Mouse (Mus musculus) testis, adult 2 months (tissue): ENCODE data around the gene Gm42420. TPM values are rescaled to one million over a fixed set of nuclear protein-coding genes. Genes with fewer than 3 reads are reported as not detected.

Experiments used
- H3K27ac ChIP-seq: fragments of 200-500 bp; 2 replicates; pipeline ENCODE4 v1.5.1; 2012; ENCODE audit warnings: low read depth, low read length; ENCODE audit not compliant: control insufficient read depth, insufficient read depth
- H3K27me3 ChIP-seq: fragments of 200-500 bp; 2 replicates; pipeline ENCODE4 v1.6.1; 2012; ENCODE audit warnings: mild to moderate bottlenecking, low read length, moderate library complexity; ENCODE audit not compliant: control insufficient read depth, insufficient read depth
- H3K36me3 ChIP-seq: fragments of 200-500 bp; 2 replicates; pipeline ENCODE4 v1.6.1; 2012; ENCODE audit warnings: mild to moderate bottlenecking, low read length; ENCODE audit not compliant: control insufficient read depth, insufficient read depth
- H3K4me1 ChIP-seq: fragments of 200-500 bp; 2 replicates; pipeline ENCODE4 v1.6.1; 2012; ENCODE audit warnings: low read length; ENCODE audit not compliant: control insufficient read depth, insufficient read depth
- H3K4me3 ChIP-seq: fragments of 200-500 bp; 2 replicates; pipeline ENCODE4 v1.5.1; 2012; ENCODE audit warnings: low read depth, mild to moderate bottlenecking, low read length, moderate library complexity, mixed read lengths; ENCODE audit not compliant: control insufficient read depth
- CTCF ChIP-seq: fragments of 200-500 bp; IDR thresholded peaks from 2 replicates; pipeline ENCODE4 v1.5.1; 2012; ENCODE audit warnings: low read depth, mild to moderate bottlenecking, inconsistent platforms, low read length, moderate library complexity; ENCODE audit not compliant: control insufficient read depth, insufficient read depth, insufficient replicate concordance
- POLR2A ChIP-seq: fragments of 200-500 bp; IDR thresholded peaks from 2 replicates; pipeline ENCODE4 v1.6.1; 2012; ENCODE audit warnings: low read depth, mild to moderate bottlenecking, inconsistent platforms, low read length, moderate library complexity; ENCODE audit not compliant: control insufficient read depth
- polyA plus RNA-seq: library from polyadenylated mRNA; depleted of rRNA; stranded (reverse); fragments of >200 nt; gene quantifications from 2 replicates; pipeline ENCODE4 v1.2.3, GENCODE M21; 2012; rRNA removed

Gene Gm42420
- polyA plus RNA-seq, 1 experiment: 1.0 TPM

DNA sequence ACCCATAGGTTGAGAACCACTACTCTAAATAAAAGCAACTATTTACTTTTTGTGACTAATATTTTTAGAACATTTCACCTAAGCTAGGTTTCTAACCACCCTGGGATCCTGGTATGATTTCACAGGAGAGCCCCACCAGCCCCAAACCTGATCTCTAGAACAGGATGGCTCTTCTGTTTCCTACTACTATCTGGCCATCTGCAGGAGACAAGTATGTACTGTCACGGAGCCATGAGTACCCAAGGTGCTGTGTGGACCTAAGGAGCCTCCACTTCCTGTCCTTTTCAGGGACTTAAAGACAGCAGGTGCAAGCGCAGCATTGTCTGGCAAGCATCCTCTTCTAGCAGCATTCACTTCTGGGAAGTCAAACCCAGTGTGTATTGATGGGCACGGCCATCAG lies 16.3 kb downstream of the Gm42420 start:
- no peak for TF ChIP-seq CTCF
- H3K27ac ChIP-seq: no peak overlapping the region
- no peak overlapping the region for H3K4me3 ChIP-seq
- peaks cover 2% of the 10 kb centered on the region; the same call in 1 of the 2 replicates for H3K36me3 ChIP-seq
- no peaks in the 10 kb centered on the region for H3K4me1 ChIP-seq
- no peaks in the 10 kb centered on the region for H3K27me3 ChIP-seq

GRCm38 (mm10) chr6:39604565-39604964 lies 19.0 kb downstream of the Gm42420 start:
- TF ChIP-seq CTCF (no peak), POLR2A (no peak)
- H3K27ac ChIP-seq: no peak overlapping the region
- H3K36me3 ChIP-seq: no peaks in the 10 kb centered on the region
- H3K4me3 ChIP-seq: no peak overlapping the region
- H3K4me1 ChIP-seq: no peaks in the 10 kb centered on the region
- H3K27me3 ChIP-seq: no peaks in the 10 kb centered on the region

- TF ChIP-seq POLR2A (no peak), CTCF (no peak)
- Histone ChIP-seq H3K4me1 (no peaks in the 10 kb centered on the region), H3K27ac (no peak overlapping the region), H3K36me3 (no peaks in the 10 kb centered on the region), H3K4me3 (no peak overlapping the region), H3K27me3 (no peaks in the 10 kb centered on the region)
Observed at GRCm38 (mm10) chr6:39606056-39606455, 20.5 kb downstream of the Gm42420 start.

GRCm38 (mm10) chr6:39606862-39607261 lies 21.3 kb downstream of the Gm42420 start:
- Histone ChIP-seq H3K4me1 (no peaks in the 10 kb centered on the region), H3K27me3 (no peaks in the 10 kb centered on the region), H3K4me3 (no peak overlapping the region), H3K36me3 (no peaks in the 10 kb centered on the region; the same call in 1 of the 2 replicates), H3K27ac (no peak overlapping the region)
- TF ChIP-seq POLR2A: no peak
- no peak for TF ChIP-seq CTCF

DNA sequence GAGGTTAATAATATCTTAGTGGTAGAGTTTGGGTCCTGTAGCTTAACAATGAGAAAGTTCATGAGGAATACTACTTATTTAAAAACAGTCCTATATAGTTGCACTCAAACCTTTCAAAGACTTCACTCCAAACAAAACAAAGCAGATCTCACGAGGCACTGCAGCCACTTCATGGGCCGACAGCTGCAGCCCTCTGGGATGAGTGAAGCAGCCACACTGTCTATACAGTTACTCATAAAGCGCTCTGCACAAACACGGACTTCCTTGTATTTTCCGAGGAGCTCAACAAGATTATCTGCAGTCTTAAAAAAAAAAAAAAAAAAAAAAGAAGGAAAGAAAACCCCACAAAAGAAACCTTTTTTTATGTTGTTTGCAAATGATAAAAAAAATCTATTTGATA lies 21.8 kb downstream of the Gm42420 start:
- Histone ChIP-seq H3K27ac (no peak overlapping the region), H3K27me3 (no peaks in the 10 kb centered on the region), H3K4me1 (no peaks in the 10 kb centered on the region), H3K4me3 (no peak overlapping the region), H3K36me3 (no peaks in the 10 kb centered on the region; the same call in 1 of the 2 replicates)
- no peak for TF ChIP-seq CTCF
- TF ChIP-seq POLR2A: no peak

GRCm38 (mm10) chr6:39610207-39610606 lies 24.7 kb downstream of the Gm42420 start:
- H3K27ac ChIP-seq: no peak overlapping the region
- no peaks in the 10 kb centered on the region; the same call in 1 of the 2 replicates for H3K36me3 ChIP-seq
- no peaks in the 10 kb centered on the region for H3K4me1 ChIP-seq
- TF ChIP-seq CTCF: no peak
- no peak for TF ChIP-seq POLR2A
- H3K27me3 ChIP-seq: no peaks in the 10 kb centered on the region
- H3K4me3 ChIP-seq: no peak overlapping the region

- Histone ChIP-seq H3K27me3 (no peaks in the 10 kb centered on the region), H3K36me3 (peaks cover 1% of the 10 kb centered on the region)
- TF ChIP-seq POLR2A: no peak
- TF ChIP-seq CTCF: no peak
Observed at GRCm38 (mm10) chr6:39611296-39611695, 25.7 kb downstream of the Gm42420 start.

More at GRCm38 (mm10) chr6:39611296-39611695, 25.7 kb downstream of the Gm42420 start:
- H3K4me1 ChIP-seq: no peaks in the 10 kb centered on the region
- H3K4me3 ChIP-seq: no peak overlapping the region
- H3K27ac ChIP-seq: no peak overlapping the region

Other genes starting within 250 kb of the Gm42420 start
- 6.4 and 7.0 TPM in 2 replicates for gene Slc37a3, start 208.1 kb upstream of the Gm42420 start, polyA plus RNA-seq
- 0.26 and 0.77 TPM in 2 replicates for gene Rab19, start 204.6 kb upstream of the Gm42420 start, polyA plus RNA-seq
- 366 and 374 TPM in 2 replicates for gene Mkrn1, start 165.3 kb upstream of the Gm42420 start, polyA plus RNA-seq
- 9.5 and 10.0 TPM in 2 replicates for gene Dennd2a, start 27.9 kb upstream of the Gm42420 start, polyA plus RNA-seq
- gene Adck2, start 11.9 kb upstream of the Gm42420 start, polyA plus RNA-seq: 4.2 and 5.5 TPM in 2 replicates
- gene Ndufb2, start 6.8 kb downstream of the Gm42420 start, polyA plus RNA-seq: 127 and 128 TPM in 2 replicates
- 49.2 and 49.5 TPM in 2 replicates for gene Braf, start 139.7 kb downstream of the Gm42420 start, polyA plus RNA-seq
- gene Mrps33, start 225.2 kb downstream of the Gm42420 start, polyA plus RNA-seq: 38.4 and 43.7 TPM in 2 replicates